Mouse (Mus musculus): ENCODE data around the gene Syne3. TPM values are rescaled to one million over a fixed set of nuclear protein-coding genes. Genes with fewer than 3 reads are reported as not detected.

Syne3 gene
- polyA plus RNA-seq, 1 experiment from 2014 or later, result 0.08 TPM

DNA sequence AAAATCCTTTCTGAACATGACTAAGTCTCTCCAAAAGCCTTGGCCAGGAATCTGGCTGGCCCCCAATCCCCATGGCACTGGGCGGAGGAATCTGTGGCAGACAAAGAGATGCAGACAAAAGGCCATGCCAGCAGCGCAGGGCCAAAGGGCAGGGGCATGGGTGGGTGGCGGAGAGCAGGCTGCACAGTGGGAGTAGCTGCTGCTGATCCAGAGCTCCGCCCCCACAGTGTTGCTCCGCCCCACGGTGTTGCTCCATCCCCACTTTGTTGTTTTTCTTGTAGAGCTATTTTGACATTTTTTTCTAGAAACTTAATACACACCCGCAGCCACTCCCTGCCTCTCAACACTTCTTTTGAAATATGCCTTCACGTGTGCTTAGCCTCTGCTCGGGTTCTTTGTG is 31.2 kb downstream of the Syne3 start:
- ATAC-seq (replicated peaks; ENCODE audit: low FRiP score, low TSS enrichment, low read depth), result no peak
- WGBS, result 18% methylated on average over 9 of the region's 9 CpGs
- H3K4me2 ChIP-seq (ENCODE audit: low read length), result 0 out of 2 replicates have a peak overlapping the region, but pooled peaks have one; percentile 2

GRCm38 (mm10) chr12:104976903-104977302 is 32.7 kb downstream of the Syne3 start:
- Histone ChIP-seq H3K4me1 (replicated peaks; ENCODE audit: control insufficient read depth, insufficient read depth, low read length) (0 out of 2 replicates have a peak, but pooled peaks cover 2% of the 10 kb centered on the region), H3K27ac (ENCODE audit: low read depth) (no peak overlapping the region), H3K9me3 (ENCODE audit: control insufficient read depth, low read length) (no peaks in the 10 kb centered on the region), H3K9ac (ENCODE audit: low read length) (no peak overlapping the region), H3K36me3 (ENCODE audit: control insufficient read depth, insufficient read depth, low read length) (no peaks in the 10 kb centered on the region), H3K4me2 (ENCODE audit: low read length) (no peak overlapping the region), H3K4me3 (ENCODE audit: low read depth, low read length) (no peak overlapping the region), H3K27me3 (replicated peaks; ENCODE audit: control insufficient read depth, insufficient read depth, low read length) (no peaks in the 10 kb centered on the region)
- ATAC-seq (replicated peaks; ENCODE audit: low FRiP score, low TSS enrichment, low read depth) (no peak), DNase-seq (ENCODE audit: low spot score) (no peak)
- WGBS, result 62% methylated on average over 7 of the region's 7 CpGs

More for the DNA sequence above, 31.2 kb downstream of the Syne3 start:
- no peaks in the 10 kb centered on the region for H3K9me3 ChIP-seq (ENCODE audit: control insufficient read depth, low read length)
- H3K9ac ChIP-seq (ENCODE audit: low read length), result no peak overlapping the region
- H3K4me3 ChIP-seq (ENCODE audit: low read depth, low read length), result no peak overlapping the region
- DNase-seq (ENCODE audit: low spot score), result no peak
- 0 out of 2 replicates have a peak, but pooled peaks cover 2% of the 10 kb centered on the region for H3K4me1 ChIP-seq (replicated peaks; ENCODE audit: control insufficient read depth, insufficient read depth, low read length)
- no peak overlapping the region for H3K27ac ChIP-seq (ENCODE audit: low read depth)
- H3K36me3 ChIP-seq (ENCODE audit: control insufficient read depth, insufficient read depth, low read length), result no peaks in the 10 kb centered on the region
- H3K27me3 ChIP-seq (replicated peaks; ENCODE audit: control insufficient read depth, insufficient read depth, low read length), result no peaks in the 10 kb centered on the region

- ATAC-seq (replicated peaks; ENCODE audit: low FRiP score, low TSS enrichment, low read depth) (no peak), DNase-seq (ENCODE audit: low spot score) (no peak)
- H3K4me2 ChIP-seq (ENCODE audit: low read length), result no peak overlapping the region
- H3K9me3 ChIP-seq (ENCODE audit: control insufficient read depth, low read length), result no peaks in the 10 kb centered on the region
- H3K4me1 ChIP-seq (replicated peaks; ENCODE audit: control insufficient read depth, insufficient read depth, low read length), result 0 out of 2 replicates have a peak, but pooled peaks cover 2% of the 10 kb centered on the region
- no peaks in the 10 kb centered on the region for H3K36me3 ChIP-seq (ENCODE audit: control insufficient read depth, insufficient read depth, low read length)
- no peak overlapping the region for H3K27ac ChIP-seq (ENCODE audit: low read depth)
- H3K9ac ChIP-seq (ENCODE audit: low read length), result no peak overlapping the region
- 55% methylated on average over 8 of the region's 8 CpGs for WGBS
- no peak overlapping the region for H3K4me3 ChIP-seq (ENCODE audit: low read depth, low read length)
- H3K27me3 ChIP-seq (replicated peaks; ENCODE audit: control insufficient read depth, insufficient read depth, low read length), result no peaks in the 10 kb centered on the region
Measured at GRCm38 (mm10) chr12:104976331-104976817, 33.2 kb downstream of the Syne3 start.

DNA sequence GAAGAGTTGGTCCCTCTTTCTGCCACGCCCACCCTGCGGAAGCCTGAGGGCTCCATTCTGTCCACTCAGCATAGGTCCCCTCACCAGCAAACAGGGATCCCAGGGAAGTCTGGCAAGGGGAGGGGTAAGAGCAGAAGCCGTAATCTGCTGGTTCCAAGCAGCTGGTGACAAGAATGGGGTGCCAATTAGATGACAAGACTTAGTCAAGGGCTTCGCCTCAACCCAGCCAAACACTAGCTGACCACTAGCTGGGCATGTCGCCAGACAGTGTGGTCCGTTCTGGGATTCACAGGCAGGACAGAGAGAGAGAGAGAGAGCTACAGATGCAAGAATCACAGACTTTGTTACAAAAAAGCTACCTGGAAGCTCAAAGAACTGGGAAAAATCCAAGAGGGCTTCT is 36.7 kb downstream of the Syne3 start:
- no peak overlapping the region for H3K9ac ChIP-seq (ENCODE audit: low read length)
- H3K27ac ChIP-seq (ENCODE audit: low read depth), result no peak overlapping the region
- 73% methylated on average over 6 of the region's 6 CpGs for WGBS
- no peak overlapping the region for H3K4me3 ChIP-seq (ENCODE audit: low read depth, low read length)
- no peaks in the 10 kb centered on the region for H3K36me3 ChIP-seq (ENCODE audit: control insufficient read depth, insufficient read depth, low read length)
- ATAC-seq (replicated peaks; ENCODE audit: low FRiP score, low TSS enrichment, low read depth) (no peak), DNase-seq (ENCODE audit: low spot score) (no peak)
- H3K4me2 ChIP-seq (ENCODE audit: low read length), result no peak overlapping the region
- no peaks in the 10 kb centered on the region for H3K9me3 ChIP-seq (ENCODE audit: control insufficient read depth, low read length)
- H3K27me3 ChIP-seq (replicated peaks; ENCODE audit: control insufficient read depth, insufficient read depth, low read length), result no peaks in the 10 kb centered on the region
- H3K4me1 ChIP-seq (replicated peaks; ENCODE audit: control insufficient read depth, insufficient read depth, low read length), result no peaks in the 10 kb centered on the region

DNA sequence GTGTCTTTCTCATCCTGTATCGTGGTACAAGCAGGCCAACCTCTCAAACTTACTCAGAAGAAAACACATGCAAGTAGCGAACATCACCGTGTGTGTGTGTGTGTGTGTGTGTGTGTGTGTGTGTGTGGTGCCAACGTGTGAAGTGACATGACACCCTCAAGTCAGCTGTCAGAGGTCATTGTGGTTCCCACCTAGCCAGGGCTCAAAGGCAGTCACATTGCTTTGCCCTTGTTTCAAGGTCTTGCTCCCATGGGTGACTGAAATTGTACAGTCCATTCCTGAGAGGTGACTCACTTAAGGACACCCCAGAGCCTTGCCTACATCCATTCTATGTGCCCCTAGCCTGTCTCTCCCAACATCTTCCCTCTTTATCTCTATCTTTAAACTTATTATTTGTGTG is 40.0 kb downstream of the Syne3 start:
- H3K4me2 ChIP-seq (ENCODE audit: low read length), result no peak overlapping the region
- no peak overlapping the region for H3K27ac ChIP-seq (ENCODE audit: low read depth)
- 85% methylated on average over 4 of the region's 4 CpGs for WGBS
- H3K36me3 ChIP-seq (ENCODE audit: control insufficient read depth, insufficient read depth, low read length), result no peaks in the 10 kb centered on the region
- no peaks in the 10 kb centered on the region for H3K9me3 ChIP-seq (ENCODE audit: control insufficient read depth, low read length)
- DNase-seq (ENCODE audit: low spot score), result no peak
- no peak overlapping the region for H3K4me3 ChIP-seq (ENCODE audit: low read depth, low read length)
- no peak for ATAC-seq (replicated peaks; ENCODE audit: low FRiP score, low TSS enrichment, low read depth)
- no peaks in the 10 kb centered on the region for H3K27me3 ChIP-seq (replicated peaks; ENCODE audit: control insufficient read depth, insufficient read depth, low read length)
- H3K4me1 ChIP-seq (replicated peaks; ENCODE audit: control insufficient read depth, insufficient read depth, low read length), result peaks cover 3% of the 10 kb centered on the region; the same call in 1 of the 2 replicates
- no peak overlapping the region for H3K9ac ChIP-seq (ENCODE audit: low read length)

GRCm38 (mm10) chr12:104969177-104969576 is 40.4 kb downstream of the Syne3 start:
- WGBS, result 61% methylated on average over 9 of the region's 9 CpGs
- H3K4me1 ChIP-seq (replicated peaks; ENCODE audit: control insufficient read depth, insufficient read depth, low read length), result peaks cover 3% of the 10 kb centered on the region; the same call in 1 of the 2 replicates
- no peak for ATAC-seq (replicated peaks; ENCODE audit: low FRiP score, low TSS enrichment, low read depth)

GRCm38 (mm10) chr12:104964953-104965911 is 44.4 kb downstream of the Syne3 start:
- H3K4me2 ChIP-seq (ENCODE audit: low read length), result no peak overlapping the region
- 30% methylated on average over 7 of the region's 7 CpGs for WGBS
- ATAC-seq (replicated peaks; ENCODE audit: low FRiP score, low TSS enrichment, low read depth), result no peak

More at GRCm38 (mm10) chr12:104969177-104969576, 40.4 kb downstream of the Syne3 start:
- no peaks in the 10 kb centered on the region for H3K36me3 ChIP-seq (ENCODE audit: control insufficient read depth, insufficient read depth, low read length)
- H3K27me3 ChIP-seq (replicated peaks; ENCODE audit: control insufficient read depth, insufficient read depth, low read length), result no peaks in the 10 kb centered on the region
- no peak overlapping the region for H3K9ac ChIP-seq (ENCODE audit: low read length)
- no peak for DNase-seq (ENCODE audit: low spot score)
- H3K4me2 ChIP-seq (ENCODE audit: low read length), result no peak overlapping the region
- H3K27ac ChIP-seq (ENCODE audit: low read depth), result no peak overlapping the region
- no peaks in the 10 kb centered on the region for H3K9me3 ChIP-seq (ENCODE audit: control insufficient read depth, low read length)
- H3K4me3 ChIP-seq (ENCODE audit: low read depth, low read length), result no peak overlapping the region

DNA sequence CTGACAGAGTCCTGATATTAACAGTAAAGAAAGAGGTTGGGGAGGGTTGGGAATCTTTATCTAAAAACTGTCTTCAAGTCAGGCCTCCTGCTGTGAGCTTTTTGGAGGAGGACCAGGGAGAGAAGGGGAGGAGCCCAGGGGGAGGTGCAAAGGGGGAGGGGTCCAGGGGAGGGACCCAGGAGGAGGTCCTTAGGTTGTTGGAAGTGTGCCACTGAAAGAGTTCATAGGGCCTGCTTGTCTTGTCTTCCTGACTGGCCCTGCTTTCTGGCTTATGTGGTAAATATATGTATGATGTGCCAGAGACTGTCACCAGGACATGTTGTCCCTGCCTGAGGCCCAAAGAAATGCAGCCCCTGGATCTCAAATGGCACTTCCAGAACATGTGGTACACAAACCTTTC is 49.2 kb downstream of the Syne3 start:
- DNase-seq (ENCODE audit: low spot score) (no peak), ATAC-seq (replicated peaks; ENCODE audit: low FRiP score, low TSS enrichment, low read depth) (no peak)
- H3K4me3 ChIP-seq (ENCODE audit: low read depth, low read length), result no peak overlapping the region

More at GRCm38 (mm10) chr12:104964953-104965911, 44.4 kb downstream of the Syne3 start:
- no peak for DNase-seq (ENCODE audit: low spot score)
- peaks cover 3% of the 10 kb centered on the region; the same call in 1 of the 2 replicates for H3K4me1 ChIP-seq (replicated peaks; ENCODE audit: control insufficient read depth, insufficient read depth, low read length)
- no peaks in the 10 kb centered on the region for H3K27me3 ChIP-seq (replicated peaks; ENCODE audit: control insufficient read depth, insufficient read depth, low read length)
- H3K27ac ChIP-seq (ENCODE audit: low read depth), result no peak overlapping the region
- no peak overlapping the region for H3K9ac ChIP-seq (ENCODE audit: low read length)
- no peaks in the 10 kb centered on the region for H3K9me3 ChIP-seq (ENCODE audit: control insufficient read depth, low read length)
- no peak overlapping the region for H3K4me3 ChIP-seq (ENCODE audit: low read depth, low read length)
- no peaks in the 10 kb centered on the region for H3K36me3 ChIP-seq (ENCODE audit: control insufficient read depth, insufficient read depth, low read length)

More for the DNA sequence above, 49.2 kb downstream of the Syne3 start:
- no peak overlapping the region for H3K4me2 ChIP-seq (ENCODE audit: low read length)
- no peak overlapping the region for H3K27ac ChIP-seq (ENCODE audit: low read depth)
- no peaks in the 10 kb centered on the region for H3K36me3 ChIP-seq (ENCODE audit: control insufficient read depth, insufficient read depth, low read length)
- H3K9me3 ChIP-seq (ENCODE audit: control insufficient read depth, low read length), result no peaks in the 10 kb centered on the region
- peaks cover 3% of the 10 kb centered on the region; the same call in 1 of the 2 replicates for H3K4me1 ChIP-seq (replicated peaks; ENCODE audit: control insufficient read depth, insufficient read depth, low read length)
- H3K27me3 ChIP-seq (replicated peaks; ENCODE audit: control insufficient read depth, insufficient read depth, low read length), result no peaks in the 10 kb centered on the region
- H3K9ac ChIP-seq (ENCODE audit: low read length), result no peak overlapping the region

Measured in intestine, embryonic 14.5 days (tissue).